Mouse (Mus musculus) olfactory bulb, adult 2 months (tissue): Measurements from ENCODE around the gene Pgk1.

Source experiments
- CTCF ChIP-seq: fragments of 200-500 bp; IDR thresholded peaks from 2 replicates; pipeline ENCODE4 v1.5.1; 2012; ENCODE audit warnings: low read depth, mild to moderate bottlenecking, low read length, moderate library complexity; ENCODE audit not compliant: insufficient read depth
- POLR2A ChIP-seq: fragments of 200-500 bp; IDR thresholded peaks from 2 replicates; pipeline ENCODE4 v1.6.1; 2012; ENCODE audit warnings: mild to moderate bottlenecking, low read depth, low read length, moderate library complexity; ENCODE audit not compliant: insufficient read depth

GRCm38 (mm10) chrX:106221058-106221457 lies 34.2 kb downstream of the Pgk1 start, which contains the start of gene Taf9b:
- TF ChIP-seq CTCF (no peak), POLR2A (no peak)
